Mouse (Mus musculus) kidney, adult 2 months (tissue): ENCODE results near the gene Spty2d1.

Source experiments
- CTCF ChIP-seq: fragments of 200-500 bp; conservative IDR thresholded peaks from 2 replicates; pipeline ENCODE4 v1.5.1; 2011; ENCODE audit warnings: low read depth, mild to moderate bottlenecking, control low read depth, low read length, moderate library complexity, mixed read lengths; ENCODE audit not compliant: insufficient read depth, insufficient read length
- POLR2A ChIP-seq: fragments of 200-500 bp; IDR thresholded peaks from one replicate; pipeline ENCODE4 v1.6.1; 2011; ENCODE audit warnings: low read depth, low read length, control low read depth

DNA sequence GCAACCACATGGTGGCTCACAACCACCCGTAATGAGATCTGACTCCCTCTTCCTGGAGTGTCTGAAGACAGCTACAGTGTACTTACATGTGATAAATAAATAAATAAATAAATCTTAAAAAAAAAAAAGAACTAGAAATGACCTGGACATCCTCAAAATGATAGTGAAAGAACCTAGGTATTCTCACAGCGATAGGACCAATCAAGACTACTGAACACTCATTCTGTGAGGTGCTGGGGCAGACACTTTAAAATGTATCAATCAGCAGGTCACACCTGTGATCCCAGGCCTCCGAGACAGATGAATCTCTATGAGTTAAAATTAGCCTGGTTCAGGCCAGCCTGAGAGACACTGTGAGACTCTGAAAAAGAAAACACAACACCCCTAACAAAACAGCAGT is 8.4 kb upstream of the Spty2d1 start:
- TF ChIP-seq CTCF (no peak), POLR2A (no peak)
